Mouse (Mus musculus) cortical plate, adult 2 months (tissue): ENCODE results near the gene Klhl28.

Experiments used
- CTCF ChIP-seq: fragments of 200-500 bp; IDR thresholded peaks from 2 replicates; pipeline ENCODE4 v1.5.1; 2011; ENCODE audit warnings: mild to moderate bottlenecking, control low read depth, low read length; ENCODE audit not compliant: insufficient read depth; ENCODE audit errors: extremely low read depth
- POLR2A ChIP-seq: fragments of 200-500 bp; IDR thresholded peaks from 2 replicates; pipeline ENCODE4 v1.6.1; 2011; ENCODE audit warnings: mild to moderate bottlenecking, low read length, control low read depth; ENCODE audit not compliant: insufficient read depth; ENCODE audit errors: extremely low read depth

- no peak for TF ChIP-seq CTCF
- no peak for TF ChIP-seq POLR2A
Measured at GRCm38 (mm10) chr12:64976191-64976590, 10.9 kb upstream of the Klhl28 start.
